Mouse (Mus musculus): ENCODE results near the gene Olfr10. TPM values are rescaled to one million over a fixed set of nuclear protein-coding genes. Genes with fewer than 3 reads are reported as not detected.

Gene Olfr10
- polyA plus RNA-seq, 1 experiment from 2014 or later: not detected

Other genes with a start within 250 kb of the Olfr10 start
- 0.41 TPM in 1 of 2 replicates, not detected in the other for gene Tgtp2, start 240.5 kb upstream of the Olfr10 start, polyA plus RNA-seq (2015; fragmentation: Nextera tagmentation; extraction: Ambion mirVana)
- 1.8 and 2.7 TPM in 2 replicates for gene Ifi47, start 228.2 kb upstream of the Olfr10 start, polyA plus RNA-seq (2015; fragmentation: Nextera tagmentation; extraction: Ambion mirVana)
- gene Olfr1396, start 189.9 kb upstream of the Olfr10 start, polyA plus RNA-seq (2015; fragmentation: Nextera tagmentation; extraction: Ambion mirVana): not detected in 2 replicates
- gene Olfr1395, start 162.5 kb upstream of the Olfr10 start, polyA plus RNA-seq (2015; fragmentation: Nextera tagmentation; extraction: Ambion mirVana): not detected in 2 replicates
- not detected in 2 replicates for gene Olfr1394, start 150.4 kb upstream of the Olfr10 start, polyA plus RNA-seq (2015; fragmentation: Nextera tagmentation; extraction: Ambion mirVana)
- gene Btnl9, start 117.6 kb upstream of the Olfr10 start, polyA plus RNA-seq (2015; fragmentation: Nextera tagmentation; extraction: Ambion mirVana): 1.2 and 2.1 TPM in 2 replicates
- gene Zfp62, start 101.4 kb upstream of the Olfr10 start, polyA plus RNA-seq (2015; fragmentation: Nextera tagmentation; extraction: Ambion mirVana): 30.3 and 32.9 TPM in 2 replicates
- gene Mgat1, start 60.5 kb upstream of the Olfr10 start, polyA plus RNA-seq (2015; fragmentation: Nextera tagmentation; extraction: Ambion mirVana): 65.9 and 70.1 TPM in 2 replicates
- 0.10 TPM in 1 of 2 replicates, not detected in the other for gene Olfr1393, start 26.4 kb upstream of the Olfr10 start, polyA plus RNA-seq (2015; fragmentation: Nextera tagmentation; extraction: Ambion mirVana)
- gene Olfr1392, start 19.5 kb upstream of the Olfr10 start, polyA plus RNA-seq (2015; fragmentation: Nextera tagmentation; extraction: Ambion mirVana): 0.08 TPM in 1 of 2 replicates, not detected in the other
- not detected in 2 replicates for gene Olfr1391, start 18.0 kb downstream of the Olfr10 start, polyA plus RNA-seq (2015; fragmentation: Nextera tagmentation; extraction: Ambion mirVana)
- gene Olfr1390, start 30.4 kb downstream of the Olfr10 start, polyA plus RNA-seq (2015; fragmentation: Nextera tagmentation; extraction: Ambion mirVana): not detected in 2 replicates
- not detected in 2 replicates for gene Olfr1389, start 118.3 kb downstream of the Olfr10 start, polyA plus RNA-seq (2015; fragmentation: Nextera tagmentation; extraction: Ambion mirVana)
- gene Olfr1388, start 131.9 kb downstream of the Olfr10 start, polyA plus RNA-seq (2015; fragmentation: Nextera tagmentation; extraction: Ambion mirVana): 0.18 TPM in 1 of 2 replicates, not detected in the other
- not detected in 2 replicates for gene Olfr1387, start 150.6 kb downstream of the Olfr10 start, polyA plus RNA-seq (2015; fragmentation: Nextera tagmentation; extraction: Ambion mirVana)
- gene Olfr1386, start 160.3 kb downstream of the Olfr10 start, polyA plus RNA-seq (2015; fragmentation: Nextera tagmentation; extraction: Ambion mirVana): not detected in 2 replicates
- not detected in 2 replicates for gene Olfr1385, start 184.3 kb downstream of the Olfr10 start, polyA plus RNA-seq (2015; fragmentation: Nextera tagmentation; extraction: Ambion mirVana)
- gene Olfr1384, start 202.0 kb downstream of the Olfr10 start, polyA plus RNA-seq (2015; fragmentation: Nextera tagmentation; extraction: Ambion mirVana): not detected in 2 replicates
- not detected in 2 replicates for gene Olfr1383, start 214.9 kb downstream of the Olfr10 start, polyA plus RNA-seq (2015; fragmentation: Nextera tagmentation; extraction: Ambion mirVana)
- gene Olfr1382, start 223.5 kb downstream of the Olfr10 start, polyA plus RNA-seq (2015; fragmentation: Nextera tagmentation; extraction: Ambion mirVana): not detected in 2 replicates
- not detected in 2 replicates for gene Olfr1381, start 238.7 kb downstream of the Olfr10 start, polyA plus RNA-seq (2015; fragmentation: Nextera tagmentation; extraction: Ambion mirVana)